Mouse (Mus musculus) macrophage (primary cell): Measurements from ENCODE around the gene Rpap3. TPM values are rescaled to one million over a fixed set of nuclear protein-coding genes. Genes with fewer than 3 reads are reported as not detected.

Experiments
- H3K27ac ChIP-seq: fragments of 350-480 bp; formaldehyde crosslinking; 2 replicates; pipeline ENCODE4 v1.9.0; 2021
- H3K36me3 ChIP-seq: fragments of 350-480 bp; formaldehyde crosslinking; 2 replicates; pipeline ENCODE4 v1.9.0; 2021; ENCODE audit errors: inconsistent target
- H3K4me3 ChIP-seq: fragments of 350-480 bp; formaldehyde crosslinking; 2 replicates; pipeline ENCODE4 v1.9.0; 2021; ENCODE audit errors: inconsistent target
- H3K79me2 ChIP-seq: fragments of 350-480 bp; formaldehyde crosslinking; 2 replicates; pipeline ENCODE4 v1.9.0; 2021; ENCODE audit errors: inconsistent target
- WGBS: methylation state at CpG from one replicate; pipeline ENCODE4 v1.1.7; 2026; ENCODE audit warnings: inconsistent platforms; ENCODE audit not compliant: missing documents; 5-methylcytosine and 5-hydroxymethylcytosine counted together
- polyA plus RNA-seq: library from polyadenylated mRNA; stranded (reverse); fragments of 250-400 nt; gene quantifications from 3 replicates; pipeline ENCODE4 v1.2.4, GENCODE M21; 2018; ENCODE audit warnings: inconsistent platforms

Gene Rpap3
- polyA plus RNA-seq, 1 experiment from 2014 or later, result 9.6 TPM

- WGBS, result 44% methylated on average over 6 of the region's 6 CpGs
- no peak overlapping the region for H3K4me3 ChIP-seq
- no peaks in the 10 kb centered on the region for H3K79me2 ChIP-seq
These were observed 19.7 kb upstream of the Rpap3 start for GRCm38 (mm10) chr15:97725198-97725785.

GRCm38 (mm10) chr15:97724346-97725197 lies 18.9 kb upstream of the Rpap3 start:
- H3K79me2 ChIP-seq, result no peaks in the 10 kb centered on the region
- H3K4me3 ChIP-seq, result no peak overlapping the region
- no peaks in the 10 kb centered on the region for H3K36me3 ChIP-seq
- H3K27ac ChIP-seq, result no peak overlapping the region
- 83% methylated on average over 17 of the region's 17 CpGs for WGBS

More at GRCm38 (mm10) chr15:97725198-97725785, 19.7 kb upstream of the Rpap3 start:
- no peak overlapping the region for H3K27ac ChIP-seq
- no peaks in the 10 kb centered on the region for H3K36me3 ChIP-seq

GRCm38 (mm10) chr15:97723536-97724345 lies 18.1 kb upstream of the Rpap3 start:
- Histone ChIP-seq H3K4me3 (no peak overlapping the region), H3K27ac (no peak overlapping the region), H3K79me2 (no peaks in the 10 kb centered on the region), H3K36me3 (no peaks in the 10 kb centered on the region)
- 96% methylated on average over 6 of the region's 6 CpGs for WGBS

- Histone ChIP-seq H3K27ac (no peak overlapping the region), H3K36me3 (no peaks in the 10 kb centered on the region), H3K4me3 (no peak overlapping the region), H3K79me2 (no peaks in the 10 kb centered on the region)
- WGBS, result 15% methylated on average over 15 of the region's 15 CpGs
These were observed 15.5 kb upstream of the Rpap3 start for GRCm38 (mm10) chr15:97721008-97721701.

GRCm38 (mm10) chr15:97720026-97720675 lies 14.5 kb upstream of the Rpap3 start:
- H3K27ac ChIP-seq, result no peak overlapping the region

GRCm38 (mm10) chr15:97719494-97719893 lies 13.9 kb upstream of the Rpap3 start:
- Histone ChIP-seq H3K36me3 (no peaks in the 10 kb centered on the region), H3K4me3 (no peak overlapping the region), H3K79me2 (no peaks in the 10 kb centered on the region), H3K27ac (no peak overlapping the region)
- 94% methylated on average over 10 of the region's 12 CpGs for WGBS

More at GRCm38 (mm10) chr15:97720026-97720675, 14.5 kb upstream of the Rpap3 start:
- Histone ChIP-seq H3K4me3 (no peak overlapping the region), H3K79me2 (no peaks in the 10 kb centered on the region), H3K36me3 (no peaks in the 10 kb centered on the region)
- WGBS, result 86% methylated on average over 8 of the region's 12 CpGs

- WGBS, result 91% methylated on average over 8 of the region's 8 CpGs
- Histone ChIP-seq H3K36me3 (no peaks in the 10 kb centered on the region), H3K4me3 (no peak overlapping the region), H3K27ac (no peak overlapping the region), H3K79me2 (no peaks in the 10 kb centered on the region)
These were observed 13.0 kb upstream of the Rpap3 start for GRCm38 (mm10) chr15:97718535-97719155.

GRCm38 (mm10) chr15:97717861-97718534 lies 12.4 kb upstream of the Rpap3 start:
- H3K27ac ChIP-seq, result no peak overlapping the region
- H3K36me3 ChIP-seq, result no peaks in the 10 kb centered on the region
- H3K79me2 ChIP-seq, result no peaks in the 10 kb centered on the region
- WGBS, result 20% methylated on average over 12 of the region's 12 CpGs
- no peak overlapping the region for H3K4me3 ChIP-seq

GRCm38 (mm10) chr15:97716782-97717181 lies 11.2 kb upstream of the Rpap3 start:
- Histone ChIP-seq H3K36me3 (no peaks in the 10 kb centered on the region), H3K79me2 (no peaks in the 10 kb centered on the region), H3K27ac (no peak overlapping the region), H3K4me3 (no peak overlapping the region)
- 91% methylated on average over 11 of the region's 11 CpGs for WGBS

GRCm38 (mm10) chr15:97715734-97716133 lies 10.1 kb upstream of the Rpap3 start:
- Histone ChIP-seq H3K27ac (no peak overlapping the region), H3K4me3 (no peak overlapping the region), H3K79me2 (no peaks in the 10 kb centered on the region), H3K36me3 (no peaks in the 10 kb centered on the region)
- 91% methylated on average over 1 of the region's 1 CpGs for WGBS

- H3K36me3 ChIP-seq, result no peaks in the 10 kb centered on the region
- WGBS, result 96% methylated on average over 8 of the region's 8 CpGs
- H3K79me2 ChIP-seq, result no peaks in the 10 kb centered on the region
- H3K4me3 ChIP-seq, result no peak overlapping the region
- no peak overlapping the region for H3K27ac ChIP-seq
These were observed 9.5 kb upstream of the Rpap3 start for GRCm38 (mm10) chr15:97715083-97715482.

- no peak overlapping the region for H3K4me3 ChIP-seq
- H3K27ac ChIP-seq, result no peak overlapping the region
- 85% methylated on average over 6 of the region's 6 CpGs for WGBS
- H3K79me2 ChIP-seq, result no peaks in the 10 kb centered on the region
- H3K36me3 ChIP-seq, result no peaks in the 10 kb centered on the region
These were observed 6.9 kb upstream of the Rpap3 start for GRCm38 (mm10) chr15:97712546-97712945.

GRCm38 (mm10) chr15:97710906-97711305 lies 5.3 kb upstream of the Rpap3 start:
- WGBS, result 95% methylated on average over 6 of the region's 6 CpGs
- no peaks in the 10 kb centered on the region for H3K79me2 ChIP-seq
- H3K36me3 ChIP-seq, result no peaks in the 10 kb centered on the region
- no peak overlapping the region for H3K4me3 ChIP-seq
- H3K27ac ChIP-seq, result no peak overlapping the region
